Mouse (Mus musculus) urinary bladder, postnatal 14 days (tissue): ENCODE results near the gene Cort.
"Not testable (repeated sequence)": the region's sequence is repeated elsewhere in the genome, so short reads cannot be mapped to it uniquely, and the experiment has no call there.

Experiments used
- DNase-seq: peaks from one replicate; pipeline ENCODE4 v3.0.0; 2021; ENCODE audit warnings: low spot score

Cort gene

GRCm38 (mm10) chr4:149126663-149127062 is at the start of gene Cort:
Gene Cort, minus strand, starts transcription at chr4:149126763.
- no peak for DNase-seq

GRCm38 (mm10) chr4:149173661-149174060 is 47.1 kb upstream of the Cort start:
- DNase-seq: no peak

GRCm38 (mm10) chr4:149172666-149173065 is 46.1 kb upstream of the Cort start:
- DNase-seq: no peak

GRCm38 (mm10) chr4:149172083-149172482 is 45.5 kb upstream of the Cort start:
- peak; percentile 59 for DNase-seq

GRCm38 (mm10) chr4:149171581-149171981 is 45.0 kb upstream of the Cort start:
- DNase-seq: peak; percentile 67

GRCm38 (mm10) chr4:149170394-149170931 is 43.9 kb upstream of the Cort start:
- DNase-seq: peak; percentile 65

- DNase-seq: not testable (repeated sequence)
Observed at GRCm38 (mm10) chr4:149169926-149170325, 43.4 kb upstream of the Cort start.

GRCm38 (mm10) chr4:149168016-149168415 is 41.5 kb upstream of the Cort start:
- no peak for DNase-seq

- DNase-seq: no peak
Observed at GRCm38 (mm10) chr4:149166957-149167611, 40.5 kb upstream of the Cort start.

GRCm38 (mm10) chr4:149166215-149166946 is 39.8 kb upstream of the Cort start, which contains the start of gene Pgd:
Gene Pgd, minus strand, starts transcription at chr4:149166771.
- peak; percentile 97 for DNase-seq

GRCm38 (mm10) chr4:149164150-149164549 is 37.6 kb upstream of the Cort start:
- DNase-seq: no peak

GRCm38 (mm10) chr4:149163196-149163595 is 36.6 kb upstream of the Cort start:
- DNase-seq: no peak

GRCm38 (mm10) chr4:149161166-149161565 is 34.6 kb upstream of the Cort start:
- DNase-seq: no peak

GRCm38 (mm10) chr4:149159891-149160290 is 33.3 kb upstream of the Cort start:
- DNase-seq: no peak

- no peak for DNase-seq
Observed at GRCm38 (mm10) chr4:149159203-149159602, 32.6 kb upstream of the Cort start.

GRCm38 (mm10) chr4:149157415-149157973 is 30.9 kb upstream of the Cort start:
- DNase-seq: no peak

- DNase-seq: no peak
Observed at GRCm38 (mm10) chr4:149155711-149156110, 29.1 kb upstream of the Cort start.

GRCm38 (mm10) chr4:149154859-149155258 is 28.3 kb upstream of the Cort start:
- DNase-seq: no peak

- no peak for DNase-seq
Observed at GRCm38 (mm10) chr4:149150721-149151120, 24.2 kb upstream of the Cort start.

GRCm38 (mm10) chr4:149150256-149150655 is 23.7 kb upstream of the Cort start:
- no peak for DNase-seq

GRCm38 (mm10) chr4:149149611-149150010 is 23.0 kb upstream of the Cort start:
- no peak for DNase-seq

GRCm38 (mm10) chr4:149149196-149149595 is 22.6 kb upstream of the Cort start:
- DNase-seq: no peak

- DNase-seq: no peak
Observed at GRCm38 (mm10) chr4:149148084-149148483, 21.5 kb upstream of the Cort start.
